Mouse (Mus musculus): Measurements from ENCODE around the gene Stk38. TPM values are rescaled to one million over a fixed set of nuclear protein-coding genes. Genes with fewer than 3 reads are reported as not detected.

Gene Stk38
- polyA plus RNA-seq, 1 experiment from 2014 or later = 102 TPM

GRCm38 (mm10) chr17:29049923-29050322, 42.1 kb upstream of the Stk38 start:
- no peak overlapping the region for H3K27ac ChIP-seq (replicated peaks; ENCODE audit: low read depth, low read length)
- no peaks in the 10 kb centered on the region for H3K9me3 ChIP-seq (ENCODE audit: control insufficient read depth, low read length)
- 90% methylated on average over 7 of the region's 7 CpGs for WGBS
- H3K4me1 ChIP-seq (ENCODE audit: control insufficient read depth, insufficient read depth, low read length) = no peaks in the 10 kb centered on the region
- ATAC-seq (ENCODE audit: low FRiP score, low TSS enrichment) (no peak), DNase-seq (no peak)
- peaks cover 26% of the 10 kb centered on the region for H3K36me3 ChIP-seq (ENCODE audit: control insufficient read depth, insufficient read depth, low read length)
- no peak overlapping the region for H3K9ac ChIP-seq (replicated peaks; ENCODE audit: low read length)
- H3K27me3 ChIP-seq (ENCODE audit: control insufficient read depth, insufficient read depth, low read length) = no peaks in the 10 kb centered on the region
- H3K4me2 ChIP-seq (ENCODE audit: low read length) = no peak overlapping the region
- H3K4me3 ChIP-seq (replicated peaks; ENCODE audit: low read depth, low read length) = no peak overlapping the region

- no peak for ATAC-seq (ENCODE audit: low FRiP score, low TSS enrichment)
- Histone ChIP-seq H3K4me2 (ENCODE audit: low read length) (no peak overlapping the region), H3K27me3 (ENCODE audit: control insufficient read depth, insufficient read depth, low read length) (no peaks in the 10 kb centered on the region), H3K4me3 (replicated peaks; ENCODE audit: low read depth, low read length) (no peak overlapping the region), H3K9ac (replicated peaks; ENCODE audit: low read length) (no peak overlapping the region), H3K27ac (replicated peaks; ENCODE audit: low read depth, low read length) (no peak overlapping the region), H3K9me3 (ENCODE audit: control insufficient read depth, low read length) (no peaks in the 10 kb centered on the region), H3K4me1 (ENCODE audit: control insufficient read depth, insufficient read depth, low read length) (no peaks in the 10 kb centered on the region), H3K36me3 (ENCODE audit: control insufficient read depth, insufficient read depth, low read length) (peaks cover 30% of the 10 kb centered on the region)
- DNase-seq = no peak
- 82% methylated on average over 5 of the region's 5 CpGs for WGBS
Observed at GRCm38 (mm10) chr17:29049508-29049889, 41.7 kb upstream of the Stk38 start.

GRCm38 (mm10) chr17:29048748-29049507, 41.1 kb upstream of the Stk38 start:
- Histone ChIP-seq H3K9ac (replicated peaks; ENCODE audit: low read length) (no peak overlapping the region), H3K27ac (replicated peaks; ENCODE audit: low read depth, low read length) (no peak overlapping the region), H3K27me3 (ENCODE audit: control insufficient read depth, insufficient read depth, low read length) (no peaks in the 10 kb centered on the region), H3K9me3 (ENCODE audit: control insufficient read depth, low read length) (no peaks in the 10 kb centered on the region), H3K4me3 (replicated peaks; ENCODE audit: low read depth, low read length) (no peak overlapping the region), H3K4me2 (ENCODE audit: low read length) (no peak overlapping the region), H3K4me1 (ENCODE audit: control insufficient read depth, insufficient read depth, low read length) (no peaks in the 10 kb centered on the region), H3K36me3 (ENCODE audit: control insufficient read depth, insufficient read depth, low read length) (peaks cover 36% of the 10 kb centered on the region)
- DNase-seq (peak; percentile 89), ATAC-seq (ENCODE audit: low FRiP score, low TSS enrichment) (peak; percentile 60; the same call in 1 of the 2 replicates)
- 24% methylated on average over 13 of the region's 13 CpGs for WGBS

DNA sequence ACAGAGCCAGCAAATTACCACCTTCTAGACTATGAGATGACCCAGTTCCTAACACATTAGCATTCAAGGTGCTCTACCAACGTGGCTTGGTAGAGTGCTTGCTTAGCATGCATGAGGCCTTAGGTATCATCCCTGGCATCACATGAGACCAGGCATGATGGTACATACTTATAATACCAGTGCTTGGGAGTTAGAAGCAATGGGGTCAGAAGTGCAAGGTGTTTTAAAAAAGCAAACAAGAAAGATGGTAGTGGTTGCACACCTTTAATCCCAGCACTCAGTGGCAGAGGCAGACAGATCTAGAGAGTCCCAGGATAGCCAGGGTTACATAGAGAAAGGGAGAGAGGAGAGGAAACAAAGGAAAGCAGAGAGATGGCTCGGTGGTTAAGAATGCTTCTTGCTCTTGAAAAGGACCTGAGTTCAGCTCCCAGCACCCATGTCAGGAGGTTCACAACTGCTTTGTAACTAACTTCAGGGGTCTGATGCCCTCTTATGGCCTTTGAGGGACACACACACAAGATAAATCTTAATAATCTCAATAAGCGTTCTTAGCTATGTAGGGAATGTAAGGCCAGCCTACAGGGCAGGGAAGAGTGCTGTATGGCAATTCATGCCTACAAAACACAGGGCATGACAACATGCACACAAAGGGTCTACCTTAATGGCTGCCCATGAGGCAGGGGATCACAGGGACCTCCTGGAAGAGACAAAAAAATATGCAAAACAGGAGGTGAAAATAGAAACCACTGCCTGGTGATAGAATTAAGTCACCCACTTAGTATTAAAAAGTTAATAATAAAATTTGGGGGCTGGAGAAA, 40.1 kb upstream of the Stk38 start:
- DNase-seq (no peak), ATAC-seq (ENCODE audit: low FRiP score, low TSS enrichment) (no peak)
- Histone ChIP-seq H3K27ac (replicated peaks; ENCODE audit: low read depth, low read length) (no peak overlapping the region), H3K27me3 (ENCODE audit: control insufficient read depth, insufficient read depth, low read length) (no peaks in the 10 kb centered on the region), H3K4me3 (replicated peaks; ENCODE audit: low read depth, low read length) (no peak overlapping the region), H3K4me2 (ENCODE audit: low read length) (no peak overlapping the region), H3K36me3 (ENCODE audit: control insufficient read depth, insufficient read depth, low read length) (peaks cover 46% of the 10 kb centered on the region), H3K4me1 (ENCODE audit: control insufficient read depth, insufficient read depth, low read length) (no peaks in the 10 kb centered on the region), H3K9ac (replicated peaks; ENCODE audit: low read length) (no peak overlapping the region), H3K9me3 (ENCODE audit: control insufficient read depth, low read length) (no peaks in the 10 kb centered on the region)
- WGBS = 64% methylated on average over 3 of the region's 3 CpGs

DNA sequence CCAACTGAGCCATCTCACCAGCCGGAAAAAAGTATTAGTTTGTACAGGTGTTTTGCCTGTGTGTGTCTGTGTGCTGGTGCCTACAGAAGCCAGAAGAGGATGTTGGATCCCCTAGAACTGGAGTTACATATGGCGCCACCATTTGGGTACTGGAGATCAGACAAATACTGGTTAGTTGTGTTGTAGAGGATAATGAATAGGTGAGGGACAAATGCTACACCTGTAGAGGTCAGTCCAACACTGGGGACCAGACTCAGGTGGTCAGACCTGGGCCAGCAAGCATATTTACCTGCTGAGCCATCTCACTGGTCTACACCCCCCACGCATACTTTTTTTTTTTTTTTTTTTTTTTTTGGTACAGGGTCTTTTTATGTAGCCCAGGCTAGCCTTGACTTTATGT, 39.1 kb upstream of the Stk38 start:
- Histone ChIP-seq H3K4me3 (replicated peaks; ENCODE audit: low read depth, low read length) (no peak overlapping the region), H3K27ac (replicated peaks; ENCODE audit: low read depth, low read length) (no peak overlapping the region), H3K36me3 (ENCODE audit: control insufficient read depth, insufficient read depth, low read length) (peaks cover 55% of the 10 kb centered on the region), H3K4me1 (ENCODE audit: control insufficient read depth, insufficient read depth, low read length) (no peaks in the 10 kb centered on the region), H3K27me3 (ENCODE audit: control insufficient read depth, insufficient read depth, low read length) (no peaks in the 10 kb centered on the region), H3K4me2 (ENCODE audit: low read length) (no peak overlapping the region), H3K9ac (replicated peaks; ENCODE audit: low read length) (no peak overlapping the region), H3K9me3 (ENCODE audit: control insufficient read depth, low read length) (no peaks in the 10 kb centered on the region)
- 93% methylated on average over 3 of the region's 3 CpGs for WGBS
- ATAC-seq (ENCODE audit: low FRiP score, low TSS enrichment) (no peak), DNase-seq (no peak)

GRCm38 (mm10) chr17:29045741-29046530, 38.1 kb upstream of the Stk38 start:
- H3K9me3 ChIP-seq (ENCODE audit: control insufficient read depth, low read length) = no peaks in the 10 kb centered on the region
- DNase-seq = peak; percentile 53
- H3K4me1 ChIP-seq (ENCODE audit: control insufficient read depth, insufficient read depth, low read length) = no peaks in the 10 kb centered on the region
- no peak overlapping the region for H3K4me3 ChIP-seq (replicated peaks; ENCODE audit: low read depth, low read length)
- H3K27me3 ChIP-seq (ENCODE audit: control insufficient read depth, insufficient read depth, low read length) = no peaks in the 10 kb centered on the region
- no peak for ATAC-seq (ENCODE audit: low FRiP score, low TSS enrichment)
- H3K36me3 ChIP-seq (ENCODE audit: control insufficient read depth, insufficient read depth, low read length) = peaks cover 60% of the 10 kb centered on the region
- 68% methylated on average over 12 of the region's 12 CpGs for WGBS
- H3K27ac ChIP-seq (replicated peaks; ENCODE audit: low read depth, low read length) = no peak overlapping the region
- H3K4me2 ChIP-seq (ENCODE audit: low read length) = no peak overlapping the region
- no peak overlapping the region for H3K9ac ChIP-seq (replicated peaks; ENCODE audit: low read length)

GRCm38 (mm10) chr17:29044925-29045319, 37.1 kb upstream of the Stk38 start:
- Histone ChIP-seq H3K4me3 (replicated peaks; ENCODE audit: low read depth, low read length) (no peak overlapping the region), H3K4me1 (ENCODE audit: control insufficient read depth, insufficient read depth, low read length) (no peaks in the 10 kb centered on the region), H3K4me2 (ENCODE audit: low read length) (no peak overlapping the region), H3K27ac (replicated peaks; ENCODE audit: low read depth, low read length) (no peak overlapping the region), H3K36me3 (ENCODE audit: control insufficient read depth, insufficient read depth, low read length) (peaks cover 70% of the 10 kb centered on the region), H3K27me3 (ENCODE audit: control insufficient read depth, insufficient read depth, low read length) (no peaks in the 10 kb centered on the region), H3K9me3 (ENCODE audit: control insufficient read depth, low read length) (no peaks in the 10 kb centered on the region), H3K9ac (replicated peaks; ENCODE audit: low read length) (no peak overlapping the region)
- WGBS = 53% methylated on average over 1 of the region's 1 CpGs
- DNase-seq (peak; percentile 74), ATAC-seq (ENCODE audit: low FRiP score, low TSS enrichment) (no peak)

DNA sequence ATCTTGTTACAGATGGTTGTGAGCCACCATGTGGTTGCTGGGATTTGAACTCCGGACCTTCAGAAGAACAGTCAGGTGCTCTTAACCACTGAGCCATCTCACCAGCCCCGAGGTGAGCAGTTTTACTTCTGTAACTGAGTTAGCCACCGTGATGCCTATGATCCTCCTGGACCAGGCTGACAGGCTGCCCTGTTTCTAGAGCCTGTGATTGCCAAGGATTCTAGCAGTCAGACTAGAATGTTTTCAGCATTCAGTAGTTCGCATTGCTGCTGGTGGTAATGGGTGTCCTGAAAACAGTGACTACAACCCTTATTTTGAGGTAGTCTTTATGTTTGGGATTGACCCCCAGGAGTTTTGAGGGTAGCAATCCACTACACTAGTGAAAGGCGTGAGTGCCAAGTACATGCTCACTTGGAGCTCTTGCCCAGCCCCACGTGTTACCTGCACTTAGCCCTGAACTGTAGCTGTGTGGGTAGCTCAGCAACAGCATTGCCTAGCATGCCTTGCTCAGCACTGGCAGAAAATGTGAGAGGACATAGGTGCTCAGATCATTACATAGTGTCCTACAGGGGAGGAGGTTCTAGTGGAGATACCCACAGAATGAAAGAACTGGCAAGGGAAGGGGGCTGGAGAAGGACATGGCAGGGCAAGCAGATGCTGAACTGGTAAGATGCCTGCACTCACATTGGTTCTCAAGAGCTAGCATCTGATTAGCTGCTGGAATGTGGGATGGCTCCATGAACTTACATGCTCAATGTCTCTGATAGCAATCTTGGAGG, 36.5 kb upstream of the Stk38 start:
- ATAC-seq (ENCODE audit: low FRiP score, low TSS enrichment) (no peak), DNase-seq (no peak)
- no peaks in the 10 kb centered on the region for H3K4me1 ChIP-seq (ENCODE audit: control insufficient read depth, insufficient read depth, low read length)
- no peaks in the 10 kb centered on the region for H3K9me3 ChIP-seq (ENCODE audit: control insufficient read depth, low read length)
- no peak overlapping the region for H3K27ac ChIP-seq (replicated peaks; ENCODE audit: low read depth, low read length)
- no peak overlapping the region for H3K4me3 ChIP-seq (replicated peaks; ENCODE audit: low read depth, low read length)
- no peaks in the 10 kb centered on the region for H3K27me3 ChIP-seq (ENCODE audit: control insufficient read depth, insufficient read depth, low read length)
- H3K9ac ChIP-seq (replicated peaks; ENCODE audit: low read length) = no peak overlapping the region
- H3K36me3 ChIP-seq (ENCODE audit: control insufficient read depth, insufficient read depth, low read length) = peaks cover 76% of the 10 kb centered on the region
- H3K4me2 ChIP-seq (ENCODE audit: low read length) = no peak overlapping the region
- WGBS = 88% methylated on average over 6 of the region's 6 CpGs
